Mouse (Mus musculus): ENCODE measurements around the gene Ipp.

DNA sequence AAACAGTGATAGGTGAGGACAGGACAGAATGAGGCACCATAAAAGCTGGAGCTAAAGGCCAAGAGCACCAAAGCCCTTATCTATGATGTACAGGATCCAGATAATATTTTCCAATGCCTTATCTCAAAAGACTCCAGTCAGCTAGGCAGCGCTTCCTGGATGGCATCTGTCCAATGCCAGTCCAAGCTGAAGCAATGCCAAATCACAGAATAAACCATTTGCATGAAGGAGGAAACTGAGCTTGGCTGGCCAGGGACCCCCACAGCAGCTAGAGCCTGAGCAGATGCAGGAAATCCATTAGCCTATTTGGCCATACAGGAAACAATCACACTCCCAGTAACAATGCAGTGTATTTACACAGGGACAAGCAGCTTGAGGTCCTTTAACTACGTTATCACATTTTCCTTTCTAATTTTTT, 16.2 kb upstream of the Ipp start:
- no peak for TF ChIP-seq MAX (IDR thresholded peaks at IDR 0.05; ENCODE audit: low read depth)
- no peak for TF ChIP-seq POLR2A (IDR thresholded peaks at IDR 0.05; ENCODE audit: insufficient read length, low read depth)
- no peak for TF ChIP-seq USF1 (IDR thresholded peaks at IDR 0.05; ENCODE audit: low read depth)
- no peak for TF ChIP-seq MYOG (IDR thresholded peaks at IDR 0.05; ENCODE audit: control insufficient read depth in 1 of 3, insufficient read depth in 1 of 3, insufficient read length in 2 of 3, low read depth in 2 of 3)
- no peak for TF ChIP-seq E2F4 (IDR thresholded peaks at IDR 0.05; ENCODE audit: insufficient read depth)

Measured in myocyte (in vitro differentiated cells).